In the genomic region with DNA sequence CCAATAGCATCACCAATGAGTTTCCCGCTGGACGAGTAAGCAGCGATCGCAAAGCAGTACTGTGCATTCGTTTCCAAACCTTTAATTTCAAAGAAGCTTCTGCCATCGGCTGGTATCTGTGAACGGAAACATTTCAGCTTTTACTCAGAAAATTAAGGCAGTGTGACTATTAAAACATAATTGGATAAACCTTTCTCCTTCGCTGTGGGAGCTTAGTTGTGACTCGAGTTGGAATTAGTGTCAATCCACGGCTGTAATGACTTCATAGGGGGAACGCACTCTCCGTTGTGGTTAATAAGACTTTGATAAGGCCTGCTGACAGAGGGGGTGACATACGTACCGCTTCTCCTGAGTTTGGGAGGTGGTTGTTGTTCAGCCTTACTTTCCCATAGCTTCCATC, we compare ENCODE assay signal across 12 mouse cellular contexts.
"Had no signal": no experiment of that assay in that cellular context is flagged by ENCODE, and none has a peak within 500 bp of the region (broad histone marks: within the 10 kb centered on the region; RNA-seq: fewer than 3 reads in every experiment).

No protein-coding gene starts in this region.

- ATAC-seq: lung, postnatal 0 days had no signal

- H3K27me3 ChIP-seq: liver, embryonic 15.5 days; stomach, embryonic 15.5 days had no signal

- H3K36me3 ChIP-seq: limb, embryonic 10.5 days; liver, embryonic 15.5 days; stomach, embryonic 15.5 days had no signal

- H3K9me3 ChIP-seq: limb, embryonic 10.5 days; liver, embryonic 15.5 days; stomach, embryonic 15.5 days had no signal

- H3K4me2 ChIP-seq: liver, embryonic 11.5 days; liver, embryonic 15.5 days; stomach, embryonic 15.5 days had no signal

- H3K9ac ChIP-seq: liver, embryonic 15.5 days; stomach, embryonic 15.5 days had no signal

- H3K4me3 ChIP-seq: left cerebral cortex, adult 2 months; limb, embryonic 10.5 days; liver, embryonic 15.5 days; stomach, embryonic 15.5 days had no signal

- H3K4me1 ChIP-seq: limb, embryonic 10.5 days; liver, embryonic 15.5 days; stomach, embryonic 15.5 days had no signal

- DNase-seq: kidney, adult 2 months; kidney, postnatal 25 days; lung, adult 2 months; lung, postnatal 36 days; thymus, adult 2 months; thymus, postnatal 25 days had no signal

- H3K27ac ChIP-seq: left cerebral cortex, adult 2 months; limb, embryonic 10.5 days; liver, embryonic 15.5 days; stomach, embryonic 15.5 days had no signal
